Mouse (Mus musculus): ENCODE measurements around the gene Gm6902.
"Not testable (repeated sequence)": the region's sequence is repeated elsewhere in the genome, so short reads cannot be mapped to it uniquely, and the experiment has no call there.

Gene Gm6902

DNA sequence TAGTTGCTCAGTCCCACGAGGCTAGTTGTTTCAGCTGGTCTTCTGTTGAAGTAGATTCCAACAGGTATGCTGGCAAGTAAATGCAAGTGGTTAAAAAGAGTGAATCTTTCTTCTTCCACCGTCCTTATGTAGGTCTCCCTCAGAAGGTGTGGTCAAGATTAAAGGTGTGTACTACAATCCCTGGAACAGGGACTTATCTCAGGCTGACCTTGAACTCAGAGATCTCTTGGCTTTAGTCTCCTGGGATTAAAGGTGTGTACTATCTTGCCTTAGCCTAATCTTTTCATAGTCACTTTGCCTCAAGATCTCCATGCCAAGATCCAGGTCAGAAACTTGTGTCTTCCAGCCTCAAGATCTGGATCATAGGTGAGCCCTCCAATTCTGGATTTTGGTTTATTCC is at the start of gene Gm6902:
Gene Gm6902, minus strand, starts transcription at position 101 of the 400 bp plus-strand sequence.
- DNase-seq (ENCODE audit: low spot score in 2 of 2), result not testable (repeated sequence)

DNA sequence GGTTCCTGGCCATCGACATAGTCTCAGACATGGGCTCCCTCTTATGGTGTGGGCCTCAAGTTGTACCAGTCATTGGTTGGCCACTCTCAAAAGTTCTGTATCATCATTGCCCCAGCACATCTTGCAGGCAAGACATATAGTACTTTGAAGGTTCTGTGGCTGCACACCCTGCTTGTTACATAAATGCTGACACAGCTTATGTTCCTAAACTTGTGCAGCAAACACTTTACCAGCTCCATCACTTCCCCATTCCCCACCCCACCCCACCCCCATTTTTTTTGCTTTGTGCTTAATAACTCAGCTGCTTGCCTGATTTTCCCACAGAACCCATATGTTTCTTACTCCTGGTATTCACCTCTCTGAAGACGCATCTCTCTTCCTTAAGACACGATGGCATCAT is 22.2 kb upstream of the Gm6902 start, which contains the start of gene Nlrp4e:
Gene Nlrp4e, plus strand, starts transcription at position 301 of the 400 bp plus-strand sequence.
- not testable (repeated sequence) for DNase-seq (ENCODE audit: low spot score in 2 of 2)

DNA sequence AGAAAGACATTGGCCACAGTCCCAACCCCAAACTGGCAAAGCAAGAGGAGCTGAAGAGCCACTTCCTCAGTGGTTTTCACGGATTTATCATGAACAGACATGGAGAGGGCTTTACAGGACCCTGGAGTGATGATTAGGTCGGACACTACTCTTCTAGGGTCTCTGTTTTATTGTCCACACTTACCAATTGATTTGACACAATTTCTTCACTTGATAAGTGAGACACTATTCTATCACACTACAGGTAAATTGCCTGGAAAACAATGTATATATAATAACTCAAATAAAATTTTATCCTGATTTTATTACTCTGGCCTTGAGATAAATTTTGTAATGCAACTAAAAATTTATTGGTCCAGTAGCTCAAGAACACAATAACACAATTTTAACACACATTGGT is 27.1 kb downstream of the Gm6902 start, which contains the start of gene Vmn1r166:
Gene Vmn1r166, minus strand, starts transcription at position 101 of the 400 bp plus-strand sequence.
- DNase-seq (ENCODE audit: low spot score in 2 of 2), result not testable (repeated sequence)
